Mouse (Mus musculus) liver, adult 2 months (tissue): ENCODE data around the gene Fbxw11. TPM values are rescaled to one million over a fixed set of nuclear protein-coding genes. Genes with fewer than 3 reads are reported as not detected.

Experiments used
- DNase-seq: peaks from one replicate; pipeline ENCODE4 v3.0.0-alpha.2; 2011; ENCODE audit warnings: low read depth, low spot score; ENCODE audit errors: extremely low read depth
- H3K27ac ChIP-seq: fragments of 200-500 bp; replicated peaks from 2 replicates; pipeline ENCODE4 v1.5.1; 2012; ENCODE audit warnings: low read depth, mild to moderate bottlenecking, control low read depth, inconsistent platforms, low read length; ENCODE audit not compliant: insufficient read depth
- H3K27me3 ChIP-seq: fragments of 200-500 bp; 2 replicates; pipeline ENCODE4 v1.6.1; 2012; ENCODE audit warnings: mild to moderate bottlenecking, moderate library complexity, low read length, inconsistent platforms; ENCODE audit not compliant: control insufficient read depth, insufficient read depth
- H3K36me3 ChIP-seq: fragments of 200-500 bp; 2 replicates; pipeline ENCODE4 v1.6.1; 2012; ENCODE audit warnings: low read length, inconsistent platforms; ENCODE audit not compliant: control insufficient read depth, insufficient read depth
- H3K4me1 ChIP-seq: fragments of 200-500 bp; 2 replicates; pipeline ENCODE4 v1.6.1; 2011; ENCODE audit warnings: low read length; ENCODE audit not compliant: control insufficient read depth, insufficient read depth
- H3K4me3 ChIP-seq: fragments of 200-500 bp; 2 replicates; pipeline ENCODE4 v1.5.1; 2011; ENCODE audit warnings: low read depth, mild to moderate bottlenecking, control low read depth, low read length, moderate library complexity; ENCODE audit not compliant: insufficient read depth
- H3K79me2 ChIP-seq: fragments of 200-500 bp; 2 replicates; pipeline ENCODE4 v1.6.1; 2012; ENCODE audit warnings: inconsistent platforms, mild to moderate bottlenecking, low read length, moderate library complexity; ENCODE audit not compliant: control insufficient read depth, insufficient read depth
- H3K9ac ChIP-seq: fragments of 200-500 bp; 2 replicates; pipeline ENCODE4 v1.6.1; 2012; ENCODE audit warnings: low read depth, mild to moderate bottlenecking, control low read depth, inconsistent platforms, low read length
- CTCF ChIP-seq: fragments of 200-500 bp; IDR thresholded peaks from 2 replicates; pipeline ENCODE4 v1.5.1; 2011; ENCODE audit warnings: low read depth, low read length, control low read depth
- POLR2A ChIP-seq: fragments of 200-500 bp; IDR thresholded peaks from 2 replicates; pipeline ENCODE4 v1.6.1; 2011; ENCODE audit warnings: low read length, control low read depth; ENCODE audit not compliant: insufficient read depth; ENCODE audit errors: extremely low read depth
- WGBS: fragments of 180-500 bp; shearing (Covaris S2); methylation state at CpG from one replicate; pipeline ENCODE4 v1.1.7; 2018; 5-methylcytosine and 5-hydroxymethylcytosine counted together
- polyA plus RNA-seq: library from polyadenylated mRNA; depleted of rRNA; stranded (reverse); fragments of >200 nt; gene quantifications from 2 replicates; pipeline ENCODE4 v1.2.3, GENCODE M21; 2012
- total RNA-seq: library from RNA; depleted of rRNA; stranded (reverse); fragments of >200 nt; gene quantifications from 2 replicates; pipeline ENCODE4 v1.2.3, GENCODE M21; 2014

Fbxw11 gene
- total and polyA plus RNA-seq, 2 experiments: 20.8 to 22.5 TPM

GRCm38 (mm10) chr11:32743891-32744290, 101.4 kb downstream of the Fbxw11 start:
- no peak overlapping the region for H3K9ac ChIP-seq
- no peak overlapping the region for H3K27ac ChIP-seq
- H3K27me3 ChIP-seq: no peaks in the 10 kb centered on the region
- no peak overlapping the region for H3K4me3 ChIP-seq
- no peaks in the 10 kb centered on the region for H3K79me2 ChIP-seq
- TF ChIP-seq POLR2A (no peak), CTCF (no peak)
- peaks cover 34% of the 10 kb centered on the region for H3K36me3 ChIP-seq
- 0 out of 2 replicates have a peak, but pooled peaks cover 2% of the 10 kb centered on the region for H3K4me1 ChIP-seq
- 87% methylated on average over 5 of the region's 5 CpGs for WGBS
- no peak for DNase-seq

- 96% methylated on average over 7 of the region's 7 CpGs for WGBS
- no peak for DNase-seq
These were observed 101.9 kb downstream of the Fbxw11 start for GRCm38 (mm10) chr11:32744463-32744862.

GRCm38 (mm10) chr11:32745466-32745865, 102.9 kb downstream of the Fbxw11 start:
- Histone ChIP-seq H3K4me3 (no peak overlapping the region), H3K36me3 (peaks cover 23% of the 10 kb centered on the region; the same call in 1 of the 2 replicates), H3K4me1 (0 out of 2 replicates have a peak, but pooled peaks cover 2% of the 10 kb centered on the region), H3K9ac (no peak overlapping the region), H3K27me3 (no peaks in the 10 kb centered on the region), H3K79me2 (no peaks in the 10 kb centered on the region), H3K27ac (no peak overlapping the region)
- 97% methylated on average over 4 of the region's 4 CpGs for WGBS
- TF ChIP-seq CTCF (no peak), POLR2A (no peak)
- no peak for DNase-seq

More at GRCm38 (mm10) chr11:32744463-32744862, 101.9 kb downstream of the Fbxw11 start:
- no peaks in the 10 kb centered on the region for H3K27me3 ChIP-seq
- TF ChIP-seq POLR2A (no peak), CTCF (no peak)
- H3K79me2 ChIP-seq: no peaks in the 10 kb centered on the region
- 0 out of 2 replicates have a peak, but pooled peaks cover 2% of the 10 kb centered on the region for H3K4me1 ChIP-seq
- H3K36me3 ChIP-seq: peaks cover 31% of the 10 kb centered on the region
- no peak overlapping the region for H3K9ac ChIP-seq
- no peak overlapping the region for H3K4me3 ChIP-seq
- no peak overlapping the region for H3K27ac ChIP-seq

DNA sequence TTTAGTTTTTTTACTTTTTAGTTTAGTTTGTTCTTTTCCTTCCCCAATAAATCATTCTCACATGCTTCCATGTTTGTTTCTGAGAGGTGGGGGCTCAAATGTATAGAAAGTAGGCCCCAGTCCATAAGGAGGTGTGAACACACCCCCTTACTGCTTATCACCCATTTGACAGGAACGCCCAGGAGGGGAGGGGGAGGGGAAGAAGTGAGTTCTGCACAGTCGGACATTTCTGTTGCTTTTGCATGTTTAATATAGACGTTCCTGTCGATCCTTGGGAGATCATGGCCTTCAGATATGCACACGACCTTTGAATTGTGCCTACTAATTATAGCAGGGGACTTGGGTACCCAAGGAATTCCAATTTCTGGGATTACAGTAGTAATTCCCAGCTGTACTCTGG, 103.5 kb downstream of the Fbxw11 start:
- Histone ChIP-seq H3K79me2 (no peaks in the 10 kb centered on the region), H3K27ac (no peak overlapping the region), H3K4me3 (no peak overlapping the region), H3K9ac (no peak overlapping the region), H3K36me3 (peaks cover 19% of the 10 kb centered on the region; the same call in 1 of the 2 replicates), H3K27me3 (no peaks in the 10 kb centered on the region), H3K4me1 (0 out of 2 replicates have a peak, but pooled peaks cover 2% of the 10 kb centered on the region)
- DNase-seq: no peak
- TF ChIP-seq POLR2A (no peak), CTCF (no peak)
- WGBS: 77% methylated on average over 5 of the region's 5 CpGs

GRCm38 (mm10) chr11:32746475-32746874, 104.0 kb downstream of the Fbxw11 start:
- WGBS: 27% methylated on average over 3 of the region's 3 CpGs
- H3K27ac ChIP-seq: no peak overlapping the region
- H3K9ac ChIP-seq: no peak overlapping the region
- no peaks in the 10 kb centered on the region for H3K79me2 ChIP-seq
- H3K36me3 ChIP-seq: peaks cover 17% of the 10 kb centered on the region; the same call in 1 of the 2 replicates
- DNase-seq: peak; percentile 46
- no peak for TF ChIP-seq CTCF
- TF ChIP-seq POLR2A: no peak
- 0 out of 2 replicates have a peak, but pooled peaks cover 2% of the 10 kb centered on the region for H3K4me1 ChIP-seq
- no peaks in the 10 kb centered on the region for H3K27me3 ChIP-seq
- no peak overlapping the region for H3K4me3 ChIP-seq

DNA sequence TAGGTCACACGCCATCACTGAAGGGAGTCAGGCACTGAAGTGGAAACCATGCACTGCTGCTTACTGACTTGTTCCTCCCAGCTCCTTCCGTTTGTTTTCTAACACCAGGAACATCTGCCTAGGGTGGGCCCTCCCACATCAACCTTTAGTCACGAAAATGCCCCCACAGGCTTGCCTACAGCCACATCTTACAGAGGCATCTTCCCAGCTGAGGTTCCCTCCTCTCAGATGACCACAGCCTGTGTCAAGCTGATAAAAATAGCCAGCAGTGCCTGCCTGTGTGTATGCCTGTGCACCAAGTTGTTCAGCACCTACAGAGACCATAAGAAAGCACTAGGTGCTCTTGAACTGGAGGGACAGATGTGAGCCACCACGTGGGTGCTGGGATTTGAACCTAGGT, 106.3 kb downstream of the Fbxw11 start:
- Histone ChIP-seq H3K4me1 (0 out of 2 replicates have a peak, but pooled peaks cover 2% of the 10 kb centered on the region), H3K36me3 (peaks cover 6% of the 10 kb centered on the region; the same call in 1 of the 2 replicates), H3K27ac (no peak overlapping the region), H3K9ac (no peak overlapping the region), H3K79me2 (no peaks in the 10 kb centered on the region), H3K27me3 (no peaks in the 10 kb centered on the region), H3K4me3 (no peak overlapping the region)
- 84% methylated on average over 4 of the region's 4 CpGs for WGBS
- DNase-seq: no peak
- TF ChIP-seq POLR2A: no peak
- TF ChIP-seq CTCF: no peak
